Mouse (Mus musculus): ENCODE data around the gene Pbxip1. TPM values are rescaled to one million over a fixed set of nuclear protein-coding genes. Genes with fewer than 3 reads are reported as not detected.
A peak's percentile ranks its signal among the peaks of the same experiment; 100 is the strongest.

The Pbxip1 gene
- total and polyA plus RNA-seq, 2 experiments from 2014 or later, result 21.6 to 27.8 TPM

- no peaks in the 10 kb centered on the region for H3K4me1 ChIP-seq (ENCODE audit: insufficient read depth)
- no peak overlapping the region for H3K27ac ChIP-seq (ENCODE audit: low read depth, low read length)
- no peak for ATAC-seq
- TF ChIP-seq CTCF (IDR thresholded peaks at IDR 0.05; ENCODE audit: low read depth), result no peak
- H3K36me3 ChIP-seq (ENCODE audit: insufficient read depth), result no peaks in the 10 kb centered on the region
- no peak overlapping the region for H3K9ac ChIP-seq
- H3K4me3 ChIP-seq (ENCODE audit: low read depth, low read length), result no peak overlapping the region
- DNase-seq, result no peak
- H3K9me3 ChIP-seq (ENCODE audit: low read length), result no peaks in the 10 kb centered on the region
- H3K4me2 ChIP-seq (ENCODE audit: low read depth), result no peak overlapping the region
- WGBS, result 92% methylated on average over 5 of the region's 5 CpGs
- no peaks in the 10 kb centered on the region for H3K27me3 ChIP-seq (ENCODE audit: insufficient read depth, low read length)
Measured at GRCm38 (mm10) chr3:89482249-89482648, 45.7 kb downstream of the Pbxip1 start.

GRCm38 (mm10) chr3:89484766-89485524 lies 48.4 kb downstream of the Pbxip1 start:
- Histone ChIP-seq H3K9me3 (ENCODE audit: low read length) (no peaks in the 10 kb centered on the region), H3K27me3 (ENCODE audit: insufficient read depth, low read length) (no peaks in the 10 kb centered on the region), H3K4me3 (ENCODE audit: low read depth, low read length) (no peak overlapping the region), H3K4me2 (ENCODE audit: low read depth) (no peak overlapping the region), H3K4me1 (ENCODE audit: insufficient read depth) (no peaks in the 10 kb centered on the region), H3K27ac (ENCODE audit: low read depth, low read length) (no peak overlapping the region), H3K36me3 (ENCODE audit: insufficient read depth) (no peaks in the 10 kb centered on the region), H3K9ac (no peak overlapping the region)
- 18% methylated on average over 24 of the region's 24 CpGs for WGBS
- peak; percentile 78 for ATAC-seq
- peak; percentile 83 for TF ChIP-seq CTCF (IDR thresholded peaks at IDR 0.05; ENCODE audit: low read depth)
- DNase-seq, result peak; percentile 60

- WGBS, result 61% methylated on average over 8 of the region's 8 CpGs
- H3K9ac ChIP-seq, result no peak overlapping the region
- no peak overlapping the region for H3K27ac ChIP-seq (ENCODE audit: low read depth, low read length)
- H3K4me2 ChIP-seq (ENCODE audit: low read depth), result no peak overlapping the region
- no peaks in the 10 kb centered on the region for H3K9me3 ChIP-seq (ENCODE audit: low read length)
- H3K4me3 ChIP-seq (ENCODE audit: low read depth, low read length), result no peak overlapping the region
- TF ChIP-seq CTCF (IDR thresholded peaks at IDR 0.05; ENCODE audit: low read depth), result no peak
- H3K27me3 ChIP-seq (ENCODE audit: insufficient read depth, low read length), result no peaks in the 10 kb centered on the region
- H3K4me1 ChIP-seq (ENCODE audit: insufficient read depth), result no peaks in the 10 kb centered on the region
- no peaks in the 10 kb centered on the region for H3K36me3 ChIP-seq (ENCODE audit: insufficient read depth)
- no peak for ATAC-seq
- DNase-seq, result no peak
Measured at GRCm38 (mm10) chr3:89486111-89486510, 49.6 kb downstream of the Pbxip1 start.

DNA sequence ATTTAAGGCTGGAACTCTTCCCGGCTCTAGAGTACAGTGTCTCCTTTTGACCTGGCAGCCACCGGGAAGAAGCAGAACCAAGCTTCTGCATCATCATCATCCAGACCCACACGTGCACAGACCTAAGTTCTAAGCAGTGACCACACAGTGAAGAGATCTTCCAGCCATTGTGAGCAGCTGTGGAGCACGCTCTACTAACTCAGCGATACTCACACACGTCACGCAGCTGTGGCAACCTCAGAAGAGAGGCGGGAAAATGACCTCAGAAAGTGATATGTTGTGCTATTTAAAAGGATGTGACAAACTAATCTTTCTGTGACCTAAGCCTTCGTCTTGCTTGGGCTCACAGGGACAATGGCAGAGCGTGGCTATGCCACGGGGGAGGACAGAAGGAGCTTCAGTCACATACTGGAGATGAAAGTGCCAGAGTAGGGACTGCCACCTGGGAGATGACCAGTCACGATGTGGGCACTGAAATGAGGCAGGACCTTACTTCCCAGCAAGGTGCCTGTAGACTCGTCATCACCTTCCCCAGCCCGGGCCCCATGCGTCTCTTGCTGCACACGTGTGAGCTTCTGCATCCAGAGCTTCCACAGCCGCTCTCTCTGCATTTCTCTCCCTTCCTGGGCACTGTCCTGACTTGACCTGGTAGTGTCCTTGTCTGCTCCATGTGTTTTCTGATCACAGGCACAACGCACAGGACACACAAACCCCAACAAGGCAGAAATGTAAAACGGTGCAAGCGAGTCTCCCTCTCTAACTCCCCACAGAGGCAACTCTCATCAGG lies 50.6 kb downstream of the Pbxip1 start:
- H3K27me3 ChIP-seq (ENCODE audit: insufficient read depth, low read length), result no peaks in the 10 kb centered on the region
- no peak overlapping the region for H3K9ac ChIP-seq
- H3K9me3 ChIP-seq (ENCODE audit: low read length), result no peaks in the 10 kb centered on the region
- no peaks in the 10 kb centered on the region for H3K4me1 ChIP-seq (ENCODE audit: insufficient read depth)
- H3K4me3 ChIP-seq (ENCODE audit: low read depth, low read length), result no peak overlapping the region
- no peak for DNase-seq
- no peak overlapping the region for H3K27ac ChIP-seq (ENCODE audit: low read depth, low read length)
- 62% methylated on average over 20 of the region's 20 CpGs for WGBS
- no peak for ATAC-seq
- no peak overlapping the region for H3K4me2 ChIP-seq (ENCODE audit: low read depth)
- no peaks in the 10 kb centered on the region for H3K36me3 ChIP-seq (ENCODE audit: insufficient read depth)
- no peak for TF ChIP-seq CTCF (IDR thresholded peaks at IDR 0.05; ENCODE audit: low read depth)

DNA sequence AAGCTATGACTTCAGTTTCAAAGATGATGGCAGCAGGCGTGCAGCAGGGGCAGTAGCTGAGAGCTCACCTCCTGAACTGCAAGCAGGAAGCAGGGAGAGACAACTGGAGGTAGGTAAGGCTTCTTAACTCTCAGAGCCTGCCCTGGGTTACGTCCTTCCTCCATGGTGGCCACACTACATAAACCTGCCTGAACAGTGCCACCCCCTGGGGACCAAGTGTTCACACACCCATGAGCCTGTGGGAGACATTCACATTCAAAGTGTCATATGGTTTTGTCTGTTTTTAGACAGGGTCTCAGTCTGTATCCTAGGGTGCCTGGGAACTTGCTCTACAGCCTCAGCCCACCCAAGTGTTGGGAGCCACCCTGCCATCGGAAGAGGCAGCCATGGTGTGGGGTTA lies 54.3 kb downstream of the Pbxip1 start:
- DNase-seq, result no peak
- no peaks in the 10 kb centered on the region for H3K27me3 ChIP-seq (ENCODE audit: insufficient read depth, low read length)
- H3K36me3 ChIP-seq (ENCODE audit: insufficient read depth), result no peaks in the 10 kb centered on the region
- no peak overlapping the region for H3K9ac ChIP-seq
- no peaks in the 10 kb centered on the region for H3K4me1 ChIP-seq (ENCODE audit: insufficient read depth)
- H3K27ac ChIP-seq (ENCODE audit: low read depth, low read length), result no peak overlapping the region
- 82% methylated on average over 3 of the region's 3 CpGs for WGBS
- no peak overlapping the region for H3K4me3 ChIP-seq (ENCODE audit: low read depth, low read length)
- H3K9me3 ChIP-seq (ENCODE audit: low read length), result no peaks in the 10 kb centered on the region
- ATAC-seq, result no peak
- no peak overlapping the region for H3K4me2 ChIP-seq (ENCODE audit: low read depth)
- no peak for TF ChIP-seq CTCF (IDR thresholded peaks at IDR 0.05; ENCODE audit: low read depth)

GRCm38 (mm10) chr3:89491559-89491958 lies 55.1 kb downstream of the Pbxip1 start:
- no peaks in the 10 kb centered on the region for H3K9me3 ChIP-seq (ENCODE audit: low read length)
- TF ChIP-seq CTCF (IDR thresholded peaks at IDR 0.05; ENCODE audit: low read depth), result no peak
- no peak for DNase-seq

DNA sequence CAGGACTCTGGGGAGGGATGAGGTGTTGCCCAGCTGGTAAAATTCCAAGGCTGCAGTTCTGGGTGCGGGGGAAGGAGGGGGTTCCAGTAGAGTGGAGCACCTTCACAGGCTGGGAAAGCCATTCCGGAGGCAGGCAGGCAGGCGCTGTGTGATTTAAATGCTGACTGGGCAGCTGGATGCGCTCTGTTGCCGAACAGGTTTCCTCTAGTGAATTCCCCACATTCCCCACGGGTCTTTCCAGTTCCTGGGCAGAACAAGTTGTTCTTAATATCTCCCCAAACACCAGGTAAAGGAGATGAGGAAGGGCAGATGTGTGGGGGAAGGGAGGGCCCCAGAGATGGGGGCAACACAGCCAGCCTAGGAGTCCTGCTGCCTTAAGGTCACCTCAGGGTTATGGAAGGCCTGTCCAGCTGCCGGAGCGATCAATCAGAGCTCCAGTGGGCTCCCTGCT lies 56.2 kb downstream of the Pbxip1 start:
- no peaks in the 10 kb centered on the region for H3K36me3 ChIP-seq (ENCODE audit: insufficient read depth)
- no peak overlapping the region for H3K9ac ChIP-seq
- H3K4me3 ChIP-seq (ENCODE audit: low read depth, low read length), result no peak overlapping the region
- no peak overlapping the region for H3K4me2 ChIP-seq (ENCODE audit: low read depth)
- H3K4me1 ChIP-seq (ENCODE audit: insufficient read depth), result no peaks in the 10 kb centered on the region
- H3K27ac ChIP-seq (ENCODE audit: low read depth, low read length), result no peak overlapping the region
- no peak for TF ChIP-seq CTCF (IDR thresholded peaks at IDR 0.05; ENCODE audit: low read depth)
- WGBS, result 57% methylated on average over 8 of the region's 8 CpGs
- ATAC-seq (no peak), DNase-seq (no peak)
- no peaks in the 10 kb centered on the region for H3K9me3 ChIP-seq (ENCODE audit: low read length)
- no peaks in the 10 kb centered on the region for H3K27me3 ChIP-seq (ENCODE audit: insufficient read depth, low read length)

More at GRCm38 (mm10) chr3:89491559-89491958, 55.1 kb downstream of the Pbxip1 start:
- H3K27ac ChIP-seq (ENCODE audit: low read depth, low read length), result no peak overlapping the region
- H3K4me1 ChIP-seq (ENCODE audit: insufficient read depth), result no peaks in the 10 kb centered on the region
- 90% methylated on average over 5 of the region's 5 CpGs for WGBS
- no peaks in the 10 kb centered on the region for H3K36me3 ChIP-seq (ENCODE audit: insufficient read depth)
- H3K9ac ChIP-seq, result no peak overlapping the region
- H3K4me3 ChIP-seq (ENCODE audit: low read depth, low read length), result no peak overlapping the region
- H3K4me2 ChIP-seq (ENCODE audit: low read depth), result no peak overlapping the region
- ATAC-seq, result no peak
- H3K27me3 ChIP-seq (ENCODE audit: insufficient read depth, low read length), result no peaks in the 10 kb centered on the region
